Mouse (Mus musculus) central nervous system, embryonic 14 days (tissue): Measurements from ENCODE around the gene Erc1. TPM values are rescaled to one million over a fixed set of nuclear protein-coding genes. Genes with fewer than 3 reads are reported as not detected.

Experiments used
- polyA plus RNA-seq: library from polyadenylated mRNA; depleted of rRNA; stranded (reverse); fragments of >200 nt; gene quantifications from 2 replicates; pipeline ENCODE4 v1.2.3, GENCODE M21; 2012; rRNA removed

The Erc1 gene
- polyA plus RNA-seq, result 36.4 and 37.7 TPM in 2 replicates

DNA sequence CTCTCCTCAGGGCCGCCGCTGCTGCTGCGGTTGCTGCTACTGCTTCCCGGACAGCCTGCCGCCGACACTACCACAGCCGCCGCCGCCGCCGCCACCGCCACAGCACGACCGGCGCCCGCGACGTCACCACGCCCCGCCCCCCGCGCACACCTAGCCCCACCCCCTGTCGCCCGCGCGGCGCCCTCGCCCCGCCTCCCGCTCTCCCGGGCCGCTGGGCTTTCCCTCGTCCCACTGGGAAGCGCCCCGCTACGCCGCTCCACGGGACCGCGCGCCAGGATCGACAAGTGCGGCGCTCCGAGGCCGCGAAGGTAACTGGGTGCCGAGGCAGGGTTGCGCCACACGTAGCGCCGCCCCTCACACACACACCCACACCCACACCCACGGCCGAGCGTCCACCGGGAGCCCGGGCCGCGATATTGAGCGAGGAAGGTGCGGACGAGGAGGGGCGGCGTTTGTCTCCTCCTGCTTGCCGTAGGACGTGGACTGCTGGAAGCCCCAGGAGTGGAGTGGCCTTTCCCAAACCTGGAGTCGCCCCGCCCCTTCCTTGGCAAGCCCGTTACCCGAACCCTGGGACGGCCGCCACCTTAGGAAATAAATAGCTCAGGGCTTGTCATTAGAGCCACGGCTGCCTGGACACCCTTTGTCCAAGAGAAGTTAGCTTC is at the start of gene Erc1:
Gene Erc1 (minus strand): TSS at position 134 of the 662 bp plus-strand sequence.

GRCm38 (mm10) chr6:119543803-119544517 is 304.0 kb downstream of the Erc1 start, which contains the start of gene Wnt5b:
Gene Wnt5b (minus strand): TSS chr6:119544347.

Other genes starting within 250 kb of the Erc1 start
- 49.5 and 53.1 TPM in 2 replicates for gene Rad52, start 54.5 kb upstream of the Erc1 start, polyA plus RNA-seq
- 132 and 135 TPM in 2 replicates for gene Wnk1, start 190.5 kb upstream of the Erc1 start, polyA plus RNA-seq
- 0.06 and 0.55 TPM in 2 replicates for gene Ninj2, start 245.2 kb upstream of the Erc1 start, polyA plus RNA-seq